Mouse (Mus musculus) erythroblast, embryonic 14.5 days (primary cell): ENCODE measurements around the gene Rbak.

Experiments
- GATA1 ChIP-seq: IDR thresholded peaks from 2 replicates; pipeline ENCODE4 v1.6.1; 2012; ENCODE audit warnings: low read length, inconsistent platforms, mixed read lengths
- TAL1 ChIP-seq: IDR thresholded peaks from 3 replicates; pipeline ENCODE4 v1.6.1; 2012; ENCODE audit warnings: low read length, inconsistent platforms, mixed read lengths

- TF ChIP-seq TAL1 (no peak), GATA1 (no peak)
Observed at GRCm38 (mm10) chr5:143192806-143193205, 12.2 kb upstream of the Rbak start.
